Mouse (Mus musculus) right cerebral cortex, postnatal 25 days (tissue): ENCODE results near the gene Rest.

Experiments used
- DNase-seq: peaks from one replicate; pipeline ENCODE4 v3.0.0; 2022

Gene Rest

DNA sequence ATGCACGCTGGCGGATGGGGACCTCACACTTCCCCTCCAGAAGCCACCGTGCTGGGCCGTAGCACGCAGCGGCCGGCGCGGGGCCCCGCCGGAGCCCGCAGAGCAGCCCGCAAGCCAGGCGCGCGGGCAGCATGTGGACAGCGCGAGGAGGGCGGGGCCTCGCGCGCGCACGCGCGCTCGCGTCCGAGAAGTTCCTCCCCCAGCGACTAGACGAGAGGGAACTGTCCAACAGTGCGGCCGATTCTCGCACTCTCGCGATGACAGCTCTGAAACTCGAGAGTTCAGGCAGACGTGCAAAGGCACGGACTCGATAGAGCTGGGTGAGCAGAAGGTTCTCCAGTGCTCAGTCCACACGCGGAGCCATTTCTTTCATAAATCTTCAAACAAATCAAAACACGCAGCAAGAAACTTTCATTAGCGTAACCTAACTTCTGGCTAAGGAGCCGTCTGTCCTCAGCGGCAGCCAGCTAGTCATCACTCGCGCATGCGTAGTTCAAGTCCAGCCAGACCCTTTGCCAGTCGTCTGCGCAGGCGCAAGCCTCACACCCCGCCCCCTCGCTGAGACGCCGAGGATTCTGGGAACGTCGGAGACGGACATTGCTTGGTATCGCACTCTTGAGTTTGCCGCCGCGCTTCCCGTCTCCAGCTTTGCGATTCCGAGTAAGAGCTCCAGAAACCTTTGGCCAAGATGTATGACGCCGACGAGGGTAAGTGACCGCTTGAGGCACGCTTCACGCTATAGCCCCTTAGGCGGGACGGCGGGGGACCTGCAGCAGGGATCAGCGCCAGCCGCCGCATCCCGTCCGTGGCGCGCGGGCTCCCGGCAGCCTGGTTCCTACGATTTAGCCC, 44.9 kb downstream of the Rest start, which contains the start of the genes Noa1 and Polr2b:
TSS of gene Noa1 (minus strand) at position 161 of the 849 bp plus-strand sequence.
TSS of gene Polr2b (plus strand) at position 224 of the 849 bp plus-strand sequence.
- DNase-seq = peak; percentile 98

GRCm38 (mm10) chr5:77314206-77314605, 48.9 kb downstream of the Rest start:
- no peak for DNase-seq

- DNase-seq = no peak
These were observed 49.7 kb downstream of the Rest start for GRCm38 (mm10) chr5:77314986-77315385.

- DNase-seq = no peak
These were observed 59.6 kb downstream of the Rest start for GRCm38 (mm10) chr5:77324936-77325335.

DNA sequence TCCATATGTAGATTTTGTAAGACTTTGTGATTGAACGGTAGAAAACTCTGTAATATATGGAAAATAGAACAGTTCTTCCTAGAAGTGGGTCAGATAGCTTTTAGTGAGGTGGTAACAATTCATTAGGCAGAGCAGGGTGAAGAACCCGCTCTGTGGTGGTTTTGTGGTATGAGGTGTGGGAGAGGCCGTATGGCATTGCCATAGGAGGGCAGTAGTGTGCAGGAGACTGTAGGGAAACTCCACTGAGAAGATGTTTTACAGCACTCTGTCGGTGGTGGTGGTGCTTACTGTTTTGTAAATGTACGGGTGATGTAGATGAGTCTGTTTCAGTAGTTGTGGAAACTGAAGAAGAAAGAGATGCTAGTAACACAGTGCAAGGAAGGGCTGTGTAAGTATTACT, 64.9 kb downstream of the Rest start:
- no peak for DNase-seq
